8 mouse cellular contexts compared by ENCODE assay signal in genomic region chr12:70226655-70227054, GRCm38 (mm10). TPM values are rescaled to one million over a fixed set of nuclear protein-coding genes. Genes with fewer than 3 reads are reported as not detected.
A peak's percentile ranks its signal among the peaks of the same experiment; 100 is the strongest.
DNase-seq lines count a peak whose midpoint lies in the region; ATAC-seq and TF ChIP-seq lines count a peak whose summit lies in the region.

No protein-coding gene starts in this region.

- peak; percentile 12; the same call in 1 of the 2 replicates for ATAC-seq in kidney, embryonic 15.5 days (replicated peaks; ENCODE audit: low FRiP score)
- ATAC-seq in embryonic facial prominence, embryonic 12.5 days (ENCODE audit: insufficient number of reproducible peaks, insufficient read depth, low FRiP score, low TSS enrichment): peak; percentile 26; the same call in 1 of the 2 replicates
- ATAC-seq in hindbrain, postnatal 0 days: peak; percentile 5; the same call in 1 of the 2 replicates
- peak; percentile 27; the same call in 1 of the 2 replicates for ATAC-seq in midbrain, embryonic 13.5 days

- H3K9me3 ChIP-seq in kidney, embryonic 15.5 days (replicated peaks): no peaks in the 10 kb centered on the region
- H3K9me3 ChIP-seq in embryonic facial prominence, embryonic 12.5 days: no peaks in the 10 kb centered on the region
- H3K9me3 ChIP-seq in hindbrain, postnatal 0 days (ENCODE audit: low read length): no peaks in the 10 kb centered on the region
- no peaks in the 10 kb centered on the region for H3K9me3 ChIP-seq in midbrain, embryonic 13.5 days

- peak overlapping the region; percentile 60 for H3K4me3 ChIP-seq in kidney, embryonic 15.5 days (replicated peaks)
- H3K4me3 ChIP-seq in embryonic facial prominence, embryonic 12.5 days: peak overlapping the region; percentile 51
- peak overlapping the region; percentile 37 for H3K4me3 ChIP-seq in hindbrain, postnatal 0 days (ENCODE audit: low read length)
- H3K4me3 ChIP-seq in midbrain, embryonic 13.5 days (replicated peaks): peak overlapping the region; percentile 46

- peak overlapping the region; percentile 66 for H3K27ac ChIP-seq in kidney, embryonic 15.5 days
- no peak overlapping the region for H3K27ac ChIP-seq in embryonic facial prominence, embryonic 12.5 days
- no peak overlapping the region for H3K27ac ChIP-seq in hindbrain, postnatal 0 days
- no peak overlapping the region for H3K27ac ChIP-seq in midbrain, embryonic 13.5 days

- peaks cover 37% of the 10 kb centered on the region for H3K4me1 ChIP-seq in kidney, embryonic 15.5 days
- H3K4me1 ChIP-seq in embryonic facial prominence, embryonic 12.5 days: peaks cover 13% of the 10 kb centered on the region
- peaks cover 6% of the 10 kb centered on the region; the same call in 1 of the 2 replicates for H3K4me1 ChIP-seq in hindbrain, postnatal 0 days (ENCODE audit: insufficient read depth, low read length)
- peaks cover 25% of the 10 kb centered on the region for H3K4me1 ChIP-seq in midbrain, embryonic 13.5 days (replicated peaks)

- peak overlapping the region; percentile 55 for H3K9ac ChIP-seq in kidney, embryonic 15.5 days
- peak overlapping the region; percentile 55 for H3K9ac ChIP-seq in embryonic facial prominence, embryonic 12.5 days
- H3K9ac ChIP-seq in hindbrain, postnatal 0 days (replicated peaks; ENCODE audit: low read length): peak overlapping the region; percentile 48; the same call in 1 of the 2 replicates
- peak overlapping the region; percentile 64; the same call in 1 of the 2 replicates for H3K9ac ChIP-seq in midbrain, embryonic 13.5 days (replicated peaks)

- no peaks in the 10 kb centered on the region for H3K27me3 ChIP-seq in kidney, embryonic 15.5 days
- H3K27me3 ChIP-seq in embryonic facial prominence, embryonic 12.5 days: no peaks in the 10 kb centered on the region
- no peaks in the 10 kb centered on the region for H3K27me3 ChIP-seq in hindbrain, postnatal 0 days (ENCODE audit: insufficient read depth, low read length)
- H3K27me3 ChIP-seq in midbrain, embryonic 13.5 days: peaks cover 21% of the 10 kb centered on the region

- H3K36me3 ChIP-seq in kidney, embryonic 15.5 days: no peaks in the 10 kb centered on the region
- no peaks in the 10 kb centered on the region for H3K36me3 ChIP-seq in embryonic facial prominence, embryonic 12.5 days
- H3K36me3 ChIP-seq in hindbrain, postnatal 0 days (ENCODE audit: insufficient read depth, low read length): no peaks in the 10 kb centered on the region
- no peaks in the 10 kb centered on the region for H3K36me3 ChIP-seq in midbrain, embryonic 13.5 days

- TF ChIP-seq CTCF in hindbrain, postnatal 0 days (IDR thresholded peaks at IDR 0.05; ENCODE audit: low read depth): no peak

- 32% methylated on average over 5 of the region's 5 CpGs for WGBS in kidney, embryonic 15.5 days
- 27% methylated on average over 5 of the region's 5 CpGs for WGBS in embryonic facial prominence, embryonic 12.5 days
- 50% methylated on average over 5 of the region's 5 CpGs for WGBS in hindbrain, postnatal 0 days
- WGBS in midbrain, embryonic 13.5 days: 28% methylated on average over 5 of the region's 5 CpGs

- H3K4me2 ChIP-seq in kidney, embryonic 15.5 days: peak overlapping the region; percentile 95
- H3K4me2 ChIP-seq in embryonic facial prominence, embryonic 12.5 days (replicated peaks): peak overlapping the region; percentile 93
- H3K4me2 ChIP-seq in hindbrain, postnatal 0 days (ENCODE audit: low read depth, low read length): peak overlapping the region; percentile 58
- peak overlapping the region; percentile 87 for H3K4me2 ChIP-seq in midbrain, embryonic 13.5 days (replicated peaks)

- DNase-seq in kidney, postnatal 14 days: no peak
- DNase-seq in hindbrain, postnatal 0 days (ENCODE audit: low spot score): no peak
- no peak for DNase-seq in left cerebral cortex, adult 8-10 months (ENCODE audit: low spot score in 2 of 2)
- DNase-seq in thymus, postnatal 0 days (ENCODE audit: low spot score): no peak
- no peak for DNase-seq in T-cell, adult 2 months (ENCODE audit: low spot score)

RNA-seq across cellular contexts. Expression of gene Pygl, which starts 4.6 kb away (rescaled TPM):
- polyA plus RNA-seq in kidney, embryonic 15.5 days (2015; fragmentation: Nextera tagmentation; extraction: Ambion mirVana): 37.6 and 38.5 TPM in 2 replicates
- polyA plus RNA-seq in embryonic facial prominence, embryonic 12.5 days (2016; fragmentation: Nextera tagmentation; extraction: Ambion mirVana): 9.7 and 10.3 TPM in 2 replicates
- 9.0 and 10.9 TPM in 2 replicates for total RNA-seq in hindbrain, postnatal 0 days (2014; rRNA removed)
- 8.3 and 8.4 TPM in 2 replicates for polyA plus RNA-seq in hindbrain, postnatal 0 days (2015; fragmentation: Nextera tagmentation; extraction: Ambion mirVana)
- polyA plus RNA-seq in midbrain, embryonic 13.5 days (2015; fragmentation: Nextera tagmentation; extraction: Ambion mirVana): 5.4 and 8.2 TPM in 2 replicates
- 1 to 10 TPM; 4.8 to 7.2 (median 5.6) TPM for total RNA-seq in left cerebral cortex, adult 8-10 months (2022)
- polyA plus RNA-seq in thymus, postnatal 0 days (2015; fragmentation: Nextera tagmentation; extraction: Ambion mirVana): 14.4 and 16.1 TPM in 2 replicates
